Mouse (Mus musculus) cerebellum, adult 2 months (tissue): ENCODE measurements at regions not wholly inside any gene's neighbourhood (a gene's known extent, or its start where the extent isn't known, plus 50 kb on each side); places are given as distances from the start of the nearest gene placed in this dataset.

Source experiments
- CTCF ChIP-seq: fragments of 200-500 bp; IDR thresholded peaks from 2 replicates; pipeline ENCODE4 v1.5.1; 2011; ENCODE audit warnings: low read depth, mild to moderate bottlenecking, control low read depth, low read length, moderate library complexity, borderline replicate concordance; ENCODE audit not compliant: insufficient read depth
- POLR2A ChIP-seq: fragments of 200-500 bp; IDR thresholded peaks from 2 replicates; pipeline ENCODE4 v1.6.1; 2011; ENCODE audit warnings: low read length, control low read depth, borderline replicate concordance; ENCODE audit not compliant: insufficient read depth

DNA sequence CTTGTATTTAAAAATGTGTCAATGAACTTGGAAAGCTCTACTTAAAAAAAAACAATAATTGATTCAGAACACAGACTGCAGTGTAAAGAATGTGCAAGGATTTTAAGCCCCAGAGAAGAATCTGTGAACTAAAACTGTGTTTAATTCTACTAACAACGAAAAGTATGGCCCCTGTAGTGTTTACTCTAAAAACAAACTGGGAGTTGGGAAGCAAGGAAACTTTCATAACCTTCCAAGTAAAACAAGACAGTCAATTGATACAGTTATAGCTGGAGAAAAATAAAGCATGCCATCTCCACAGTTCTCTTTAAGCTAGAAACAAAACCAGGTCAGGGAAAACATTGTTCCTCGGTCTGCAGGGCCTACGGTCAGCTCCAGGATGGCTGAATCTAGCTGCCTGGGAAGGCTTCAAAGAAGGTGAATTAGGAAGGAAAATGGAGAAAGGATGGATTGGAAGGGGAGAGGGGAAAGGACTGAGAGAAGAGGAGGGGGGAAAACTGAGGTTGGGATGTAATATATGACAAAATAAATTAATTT, 68.1 kb downstream of the Npy1r start:
- TF ChIP-seq POLR2A (no peak), CTCF (no peak)
